Mouse (Mus musculus): ENCODE measurements around the gene Rrbp1.
A peak's percentile ranks its signal among the peaks of the same experiment; 100 is the strongest.

Gene Rrbp1

GRCm38 (mm10) chr2:143914760-143915599 is 96.1 kb downstream of the Rrbp1 start, which contains the start of gene Dstn:
Dstn (plus strand) TSS chr2:143915320.
- DNase-seq, result peak; percentile 93

- DNase-seq, result no peak
Measured at GRCm38 (mm10) chr2:143914221-143914620, 96.8 kb downstream of the Rrbp1 start.

GRCm38 (mm10) chr2:143912199-143912598 is 98.9 kb downstream of the Rrbp1 start:
- no peak for DNase-seq

GRCm38 (mm10) chr2:143909230-143909629 is 101.8 kb downstream of the Rrbp1 start:
- no peak for DNase-seq

- no peak for DNase-seq
Measured at GRCm38 (mm10) chr2:143904896-143905295, 106.2 kb downstream of the Rrbp1 start.

GRCm38 (mm10) chr2:143903376-143904045 is 107.6 kb downstream of the Rrbp1 start:
- DNase-seq, result no peak

- DNase-seq, result no peak
Measured at GRCm38 (mm10) chr2:143900821-143901351, 110.2 kb downstream of the Rrbp1 start.

GRCm38 (mm10) chr2:143899470-143900220 is 111.4 kb downstream of the Rrbp1 start:
- DNase-seq, result no peak
